Mouse (Mus musculus): ENCODE results near the gene Ly86.

The Ly86 gene

DNA sequence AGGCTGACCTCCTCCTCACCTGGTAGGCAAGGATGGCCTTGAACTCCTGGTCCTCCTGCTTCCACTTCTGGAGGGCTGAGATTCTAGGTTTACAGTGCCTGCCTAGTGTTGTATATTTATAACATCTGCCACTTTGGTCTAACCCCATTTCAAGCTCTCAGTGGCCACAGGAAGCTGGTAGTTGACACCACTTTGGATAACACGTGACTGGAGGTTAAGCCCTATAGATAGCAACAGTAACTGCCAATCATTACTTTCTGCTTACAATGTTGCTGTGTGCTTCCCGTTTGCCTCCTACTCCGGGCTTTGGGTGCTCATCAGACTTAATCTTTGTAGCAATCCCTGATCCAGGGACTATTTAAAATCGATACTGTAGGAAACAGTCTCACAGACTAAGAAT lies 87.6 kb downstream of the Ly86 start:
- no peak for DNase-seq (ENCODE audit: low read depth)

- no peak for DNase-seq (ENCODE audit: low read depth)
Measured at GRCm38 (mm10) chr13:37433142-37433541, 88.1 kb downstream of the Ly86 start.

GRCm38 (mm10) chr13:37433730-37434129 lies 88.7 kb downstream of the Ly86 start:
- DNase-seq (ENCODE audit: low read depth) = no peak

GRCm38 (mm10) chr13:37434137-37434772 lies 89.2 kb downstream of the Ly86 start:
- peak; percentile 83 for DNase-seq (ENCODE audit: low read depth)

GRCm38 (mm10) chr13:37434841-37435240 lies 89.8 kb downstream of the Ly86 start:
- no peak for DNase-seq (ENCODE audit: low read depth)

DNA sequence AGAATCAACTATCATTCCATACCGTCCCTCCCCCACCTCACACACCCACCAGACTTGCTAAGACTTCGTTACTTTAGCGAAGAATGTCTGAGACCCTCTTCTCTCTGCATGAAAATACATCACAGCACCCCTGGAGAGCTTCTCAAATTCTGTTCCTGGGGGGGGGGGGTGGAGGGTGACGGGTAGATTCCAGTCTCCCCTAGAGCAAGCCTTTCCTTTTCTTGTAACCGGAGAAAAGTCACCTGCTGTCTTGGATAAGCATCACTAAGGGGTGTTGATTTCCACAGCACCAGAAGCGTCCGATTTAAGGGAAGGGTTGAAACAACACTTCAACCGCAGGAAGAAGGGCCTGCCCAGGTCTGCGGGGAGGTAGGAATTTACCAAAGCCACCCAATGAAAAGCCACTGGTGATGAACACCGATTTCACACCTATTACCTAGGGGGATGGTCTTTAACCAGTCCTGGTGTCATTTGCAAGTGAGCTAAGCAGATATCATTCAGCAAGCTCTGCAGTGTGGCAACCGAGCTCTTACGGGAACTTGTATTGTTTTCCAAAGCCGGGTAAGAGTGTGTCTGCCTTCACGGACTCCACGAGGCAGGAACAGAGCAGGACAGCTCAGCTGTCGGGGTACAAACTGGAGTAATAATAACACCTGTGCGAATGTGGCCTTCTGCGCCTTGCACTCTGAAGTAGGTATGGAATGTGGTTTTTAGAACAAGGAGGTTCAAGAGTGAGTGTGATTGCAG lies 91.4 kb downstream of the Ly86 start:
- DNase-seq (ENCODE audit: low read depth) = no peak

DNA sequence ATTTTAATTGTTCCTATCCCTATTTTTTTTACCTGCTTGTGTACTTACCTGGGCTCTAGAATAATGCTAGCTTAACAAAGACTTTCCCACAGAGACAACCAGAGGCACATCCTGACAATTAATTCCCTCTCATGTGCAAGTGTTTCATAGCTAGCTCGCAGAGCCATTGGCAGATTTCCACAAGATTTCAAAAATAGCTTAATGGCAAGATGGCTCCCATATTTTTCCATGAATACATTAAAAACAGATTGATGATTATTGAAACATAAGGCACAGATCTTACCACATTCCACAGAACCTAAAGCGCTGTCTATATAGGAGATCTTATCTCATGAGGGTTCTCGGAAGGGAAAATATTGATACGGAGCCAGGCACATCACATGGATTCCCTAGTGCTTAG lies 93.8 kb downstream of the Ly86 start:
- DNase-seq (ENCODE audit: low read depth) = no peak

GRCm38 (mm10) chr13:37439477-37439876 lies 94.5 kb downstream of the Ly86 start:
- no peak for DNase-seq (ENCODE audit: low read depth)

- no peak for DNase-seq (ENCODE audit: low read depth)
Measured at GRCm38 (mm10) chr13:37439941-37440340, 94.9 kb downstream of the Ly86 start.

GRCm38 (mm10) chr13:37440593-37441307 lies 95.7 kb downstream of the Ly86 start:
- peak; percentile 79 for DNase-seq (ENCODE audit: low read depth)

DNA sequence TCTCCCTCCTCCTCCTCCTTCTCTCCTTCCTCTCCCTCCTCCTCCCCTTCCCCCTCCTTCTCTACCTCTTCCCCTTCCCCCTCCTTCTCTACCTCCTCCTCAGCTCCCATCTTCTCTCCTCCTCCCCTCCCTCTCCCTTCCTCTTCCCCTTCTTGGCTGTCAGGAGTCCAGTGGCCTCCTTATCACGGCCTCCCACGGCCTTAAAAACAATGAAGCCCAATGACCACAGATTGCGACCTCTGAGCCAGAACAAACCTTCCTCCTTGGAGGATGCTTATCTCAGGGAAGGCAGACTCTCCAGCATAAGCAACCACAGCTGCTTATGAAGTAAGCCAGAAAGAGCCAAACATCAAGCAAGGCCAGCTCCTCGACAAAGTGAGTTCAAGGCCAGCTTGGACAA lies 97.0 kb downstream of the Ly86 start:
- DNase-seq (ENCODE audit: low read depth) = no peak

DNA sequence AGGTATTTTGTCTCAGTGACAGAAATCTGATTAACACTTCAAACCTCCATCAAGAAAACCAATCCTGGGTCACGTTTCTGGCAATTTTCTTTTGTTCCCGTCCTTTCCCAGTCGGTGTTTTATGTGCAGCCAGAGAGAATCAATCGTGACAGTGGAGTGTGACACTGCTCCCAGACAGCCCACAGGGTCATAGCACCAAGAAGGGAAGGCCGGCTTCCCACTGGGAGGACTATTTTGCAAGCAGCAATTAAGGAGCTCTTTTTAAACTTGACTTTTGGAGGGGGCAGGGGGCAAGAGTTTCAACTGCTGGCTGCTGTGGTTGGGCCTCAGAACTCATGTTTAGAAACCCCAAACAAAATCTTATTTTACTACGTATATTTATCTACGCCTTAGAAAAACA lies 97.5 kb downstream of the Ly86 start:
- no peak for DNase-seq (ENCODE audit: low read depth)

DNA sequence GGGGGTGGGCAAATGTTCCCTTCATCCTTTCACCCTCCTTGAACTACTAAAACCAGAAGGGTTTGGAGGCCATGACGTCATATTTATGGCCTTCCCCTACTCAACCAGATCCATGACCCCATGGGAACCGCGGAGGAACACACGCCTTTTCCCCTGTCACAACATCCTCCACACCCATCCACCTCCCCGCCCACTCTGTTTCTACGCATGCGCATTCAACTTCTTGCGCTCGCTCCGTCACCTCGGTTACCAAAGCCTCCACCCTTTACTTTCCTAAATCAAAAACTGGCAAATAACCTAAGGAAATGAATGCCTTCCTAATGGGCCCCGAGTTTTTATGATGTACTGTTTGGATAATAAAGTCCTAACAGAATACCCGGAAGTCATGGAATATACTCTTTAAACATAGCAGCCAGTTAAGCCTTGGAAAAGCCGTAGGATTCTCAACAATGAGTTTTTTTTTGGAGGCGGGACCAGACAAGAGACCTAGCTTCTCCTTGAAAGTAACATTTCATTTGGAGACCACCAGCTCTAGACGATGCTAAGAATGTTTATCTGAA lies 101.8 kb downstream of the Ly86 start:
- DNase-seq (ENCODE audit: low read depth) = no peak

DNA sequence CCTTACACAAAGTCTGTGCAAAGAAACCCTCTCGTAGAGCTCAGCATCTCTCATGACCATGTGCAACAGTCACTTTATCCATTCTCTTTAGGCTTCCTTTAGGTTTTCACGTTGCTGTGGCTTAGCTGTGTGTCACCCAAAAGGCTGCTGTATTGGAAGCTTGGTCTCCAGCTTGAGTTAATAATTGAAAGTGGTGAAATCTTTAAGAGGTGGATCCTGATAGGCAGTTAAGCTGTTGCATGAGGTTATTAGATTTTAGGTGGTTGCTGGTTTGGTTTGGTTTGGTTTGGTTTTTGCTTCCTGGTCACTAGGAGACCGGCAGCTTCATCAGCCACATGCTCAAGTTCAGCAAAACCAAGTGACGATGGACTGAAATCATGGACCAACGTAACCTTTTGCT lies 106.0 kb downstream of the Ly86 start:
- DNase-seq (ENCODE audit: low read depth) = no peak

DNA sequence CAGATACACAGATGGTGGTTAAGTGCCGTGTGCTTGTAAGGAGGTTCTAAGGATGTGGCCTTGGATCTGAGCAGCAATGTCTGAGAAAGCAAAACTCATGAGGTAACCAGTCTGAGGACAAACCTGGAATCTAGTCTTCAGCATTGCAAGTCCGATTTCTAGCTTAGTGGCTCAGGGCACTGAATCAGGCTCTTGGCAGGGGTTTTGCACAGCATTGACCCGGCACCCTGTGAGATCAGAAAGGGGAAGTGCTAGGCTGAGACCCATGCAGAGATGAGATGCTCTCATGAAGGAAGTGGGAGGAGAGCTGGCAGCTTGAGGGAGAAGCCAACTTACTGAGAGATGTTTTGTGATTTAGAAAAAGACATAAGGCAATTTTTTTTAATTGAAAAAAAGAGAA lies 106.5 kb downstream of the Ly86 start:
- peak; percentile 41 for DNase-seq (ENCODE audit: low read depth)

- DNase-seq (ENCODE audit: low read depth) = no peak
Measured at GRCm38 (mm10) chr13:37452022-37452941, 107.3 kb downstream of the Ly86 start.

DNA sequence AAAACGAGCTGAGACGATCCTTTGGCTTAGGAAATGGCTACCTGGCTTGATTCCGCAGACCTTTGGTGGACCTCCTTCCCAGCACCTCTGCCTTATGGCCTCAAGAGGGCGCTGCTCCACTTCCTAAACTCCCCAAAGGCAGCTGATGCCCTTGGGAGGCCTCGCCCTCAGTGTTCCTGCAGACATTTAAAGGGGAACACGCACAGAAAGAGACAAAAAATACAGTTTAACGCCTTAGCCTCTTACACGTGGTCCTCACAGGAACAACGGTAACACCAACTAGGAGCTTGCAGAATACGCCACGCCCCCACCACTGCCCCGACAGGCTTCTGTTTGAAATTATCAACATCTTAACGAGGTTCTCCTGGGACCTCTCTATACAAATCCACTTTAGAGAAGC lies 108.2 kb downstream of the Ly86 start:
- peak; percentile 76 for DNase-seq (ENCODE audit: low read depth)

- peak; percentile 50 for DNase-seq (ENCODE audit: low read depth)
Measured at GRCm38 (mm10) chr13:37454356-37454755, 109.3 kb downstream of the Ly86 start.

DNA sequence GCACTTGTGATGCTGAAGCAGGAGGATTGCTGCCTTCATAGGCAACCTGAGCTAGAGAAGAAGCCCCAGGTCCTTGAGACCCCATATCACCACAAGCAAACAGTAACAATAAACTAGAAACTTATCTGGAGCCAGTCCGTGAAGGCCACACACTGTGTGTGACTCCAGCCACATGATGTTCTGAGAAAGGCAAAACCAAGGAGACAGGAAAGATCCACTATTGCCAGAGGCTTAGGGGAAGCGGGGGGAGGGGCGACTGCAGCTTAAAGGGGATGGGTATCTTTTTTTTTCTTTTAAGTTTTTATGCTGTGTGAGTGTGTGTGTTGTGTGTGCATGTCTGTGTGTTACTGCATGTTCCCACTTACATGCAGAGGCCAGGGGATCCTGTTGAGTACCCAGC lies 110.6 kb downstream of the Ly86 start:
- no peak for DNase-seq (ENCODE audit: low read depth)

DNA sequence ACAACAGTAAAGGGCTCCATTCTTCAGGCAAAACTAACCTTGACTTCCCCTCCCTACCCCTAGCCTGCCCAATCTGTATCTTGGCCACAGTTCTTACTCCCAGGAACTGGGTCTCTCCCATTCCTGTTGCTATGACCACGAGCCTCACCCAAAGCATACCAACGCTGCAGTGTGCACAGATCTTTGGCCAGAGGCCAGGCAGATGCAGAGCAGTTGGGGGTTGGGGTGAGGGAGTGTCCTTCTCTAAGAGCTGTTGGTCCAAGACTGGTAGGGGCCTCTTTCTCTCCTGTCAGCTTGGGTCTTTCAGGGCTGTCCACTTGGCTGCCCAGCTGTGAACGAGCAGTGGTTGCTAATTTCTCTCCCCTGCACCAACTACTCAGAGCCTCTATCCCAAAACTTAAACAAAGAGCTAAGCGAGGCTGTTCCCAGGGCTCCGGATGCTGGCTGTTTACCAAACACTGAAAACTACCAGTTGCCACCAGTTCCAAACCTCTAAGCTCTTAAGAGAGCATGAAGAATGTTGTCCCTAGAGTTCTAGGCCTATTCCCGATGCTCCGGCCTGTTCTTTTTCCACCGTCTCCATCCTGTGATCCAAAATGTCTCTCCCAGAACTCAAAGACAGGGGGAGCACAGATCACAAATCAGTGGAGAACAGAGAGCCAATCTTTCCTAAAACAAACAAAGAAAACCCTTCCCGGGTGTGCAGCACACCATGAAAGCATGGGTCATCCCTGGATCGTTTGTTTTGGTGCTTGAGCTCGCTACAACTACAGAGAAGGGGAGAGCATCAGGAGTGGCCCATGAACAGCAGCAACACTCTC lies 112.2 kb downstream of the Ly86 start:
- DNase-seq (ENCODE audit: low read depth) = peak; percentile 88

- DNase-seq (ENCODE audit: low read depth) = no peak
Measured at GRCm38 (mm10) chr13:37458557-37458956, 113.5 kb downstream of the Ly86 start.
